Mouse (Mus musculus) lung, postnatal 0 days (tissue): ENCODE measurements around the gene Nr2f2.

Experiments
- CTCF ChIP-seq: IDR thresholded peaks from 2 replicates; pipeline ENCODE4 v1.5.1; 2016; ENCODE audit warnings: antibody characterized with exemption, mild to moderate bottlenecking
- EP300 ChIP-seq: IDR thresholded peaks from 2 replicates; pipeline ENCODE4 v1.6.1; 2016; ENCODE audit warnings: antibody characterized with exemption, mild to moderate bottlenecking, control low read depth

DNA sequence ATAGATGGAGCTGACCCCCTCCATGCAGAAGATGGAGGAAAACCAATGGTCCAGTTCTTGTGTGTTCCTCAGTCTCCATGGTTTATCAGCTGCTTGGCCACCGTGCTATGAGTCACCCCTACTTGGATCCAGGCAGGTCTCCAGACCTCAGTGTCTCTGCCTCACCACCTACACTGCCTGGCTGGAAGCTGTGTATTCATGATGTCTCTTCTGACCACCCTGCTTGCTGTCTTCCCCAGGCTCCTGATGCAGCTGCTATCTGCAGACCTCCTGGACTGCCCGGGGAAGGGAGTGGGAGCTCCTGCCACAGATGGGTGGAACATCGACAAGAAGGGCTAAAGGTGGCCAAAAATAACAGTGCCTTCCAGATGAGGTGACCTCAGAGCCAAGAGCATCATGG lies 43.8 kb upstream of the Nr2f2 start:
- TF ChIP-seq CTCF (no peak), EP300 (no peak)
